Mouse (Mus musculus) liver, adult 2 months (tissue): ENCODE results near the gene Rbm25.

Source experiments
- CTCF ChIP-seq: fragments of 200-500 bp; IDR thresholded peaks from 2 replicates; pipeline ENCODE4 v1.5.1; 2011; ENCODE audit warnings: low read depth, low read length, control low read depth
- POLR2A ChIP-seq: fragments of 200-500 bp; IDR thresholded peaks from 2 replicates; pipeline ENCODE4 v1.6.1; 2011; ENCODE audit warnings: low read length, control low read depth; ENCODE audit not compliant: insufficient read depth; ENCODE audit errors: extremely low read depth

GRCm38 (mm10) chr12:83597881-83598280 lies 33.2 kb upstream of the Rbm25 start:
- TF ChIP-seq CTCF: no peak
- no peak for TF ChIP-seq POLR2A
